Mouse (Mus musculus): ENCODE results near the gene Pla2g3. TPM values are rescaled to one million over a fixed set of nuclear protein-coding genes. Genes with fewer than 3 reads are reported as not detected.

Gene Pla2g3
- total and polyA plus RNA-seq, 2 experiments from 2014 or later: 0.08 to 0.11 TPM

- Histone ChIP-seq H3K36me3 (replicated peaks; ENCODE audit: control insufficient read depth, insufficient read depth, low read length) (no peaks in the 10 kb centered on the region), H3K27me3 (ENCODE audit: control insufficient read depth, insufficient read depth, low read length) (no peaks in the 10 kb centered on the region), H3K4me3 (ENCODE audit: low read depth, low read length) (peak overlapping the region; percentile 58), H3K9me3 (replicated peaks; ENCODE audit: control insufficient read depth, low read length) (no peaks in the 10 kb centered on the region), H3K4me1 (ENCODE audit: control insufficient read depth, insufficient read depth) (peaks cover 18% of the 10 kb centered on the region), H3K4me2 (ENCODE audit: low read depth, low read length) (peak overlapping the region; percentile 72), H3K9ac (replicated peaks; ENCODE audit: low read depth, low read length) (peak overlapping the region; percentile 54), H3K27ac (ENCODE audit: low read depth) (peak overlapping the region; percentile 64)
- ATAC-seq (ENCODE audit: insufficient read depth, low read depth) (peak; percentile 80), DNase-seq (ENCODE audit: low spot score) (peak; percentile 97)
- WGBS: 3% methylated on average over 33 of the region's 33 CpGs
- TF ChIP-seq CTCF (IDR thresholded peaks at IDR 0.05; ENCODE audit: low read depth): no peak; the same call in 1 of the 2 replicates
- TF ChIP-seq EP300 (IDR thresholded peaks at IDR 0.05; ENCODE audit: low read depth): no peak
Measured at GRCm38 (mm10) chr11:3539111-3539825, 51.2 kb downstream of the Pla2g3 start.

GRCm38 (mm10) chr11:3539826-3540196 is 51.7 kb downstream of the Pla2g3 start:
- no peaks in the 10 kb centered on the region for H3K36me3 ChIP-seq (replicated peaks; ENCODE audit: control insufficient read depth, insufficient read depth, low read length)
- H3K4me1 ChIP-seq (ENCODE audit: control insufficient read depth, insufficient read depth): peaks cover 16% of the 10 kb centered on the region
- H3K9me3 ChIP-seq (replicated peaks; ENCODE audit: control insufficient read depth, low read length): peaks cover 4% of the 10 kb centered on the region; the same call in 1 of the 2 replicates
- TF ChIP-seq CTCF (IDR thresholded peaks at IDR 0.05; ENCODE audit: low read depth) (no peak), EP300 (IDR thresholded peaks at IDR 0.05; ENCODE audit: low read depth) (no peak)
- DNase-seq (ENCODE audit: low spot score) (no peak), ATAC-seq (ENCODE audit: insufficient read depth, low read depth) (no peak)
- no peak overlapping the region for H3K27ac ChIP-seq (ENCODE audit: low read depth)
- peak overlapping the region; percentile 72 for H3K4me2 ChIP-seq (ENCODE audit: low read depth, low read length)
- H3K27me3 ChIP-seq (ENCODE audit: control insufficient read depth, insufficient read depth, low read length): no peaks in the 10 kb centered on the region
- 70% methylated on average over 4 of the region's 4 CpGs for WGBS
- peak overlapping the region; percentile 58 for H3K4me3 ChIP-seq (ENCODE audit: low read depth, low read length)
- H3K9ac ChIP-seq (replicated peaks; ENCODE audit: low read depth, low read length): no peak overlapping the region

- H3K9me3 ChIP-seq (replicated peaks; ENCODE audit: control insufficient read depth, low read length): peaks cover 4% of the 10 kb centered on the region; the same call in 1 of the 2 replicates
- peak within 1 kb of the TSS; percentile 72 for H3K4me2 ChIP-seq (ENCODE audit: low read depth, low read length)
- H3K4me1 ChIP-seq (ENCODE audit: control insufficient read depth, insufficient read depth): peaks cover 14% of the 10 kb centered on the region
- TF ChIP-seq CTCF (IDR thresholded peaks at IDR 0.05; ENCODE audit: low read depth): no peak
- no peak for TF ChIP-seq EP300 (IDR thresholded peaks at IDR 0.05; ENCODE audit: low read depth)
- no peak within 1 kb of the TSS for H3K9ac ChIP-seq (replicated peaks; ENCODE audit: low read depth, low read length)
- no peak within 1 kb of the TSS for H3K27ac ChIP-seq (ENCODE audit: low read depth)
- ATAC-seq (ENCODE audit: insufficient read depth, low read depth): no peak
- H3K36me3 ChIP-seq (replicated peaks; ENCODE audit: control insufficient read depth, insufficient read depth, low read length): no peaks in the 10 kb centered on the region
- DNase-seq (ENCODE audit: low spot score): no peak
- no peaks in the 10 kb centered on the region for H3K27me3 ChIP-seq (ENCODE audit: control insufficient read depth, insufficient read depth, low read length)
- H3K4me3 ChIP-seq (ENCODE audit: low read depth, low read length): peak within 1 kb of the TSS; percentile 58
- WGBS: 91% methylated on average over 23 of the region's 23 CpGs
Measured at GRCm38 (mm10) chr11:3540451-3541085, 52.5 kb downstream of the Pla2g3 start, which contains the start of gene Smtn. Smtn (minus strand) TSS chr11:3540612.

- Histone ChIP-seq H3K36me3 (replicated peaks; ENCODE audit: control insufficient read depth, insufficient read depth, low read length) (no peaks in the 10 kb centered on the region), H3K9me3 (replicated peaks; ENCODE audit: control insufficient read depth, low read length) (peaks cover 4% of the 10 kb centered on the region; the same call in 1 of the 2 replicates), H3K4me2 (ENCODE audit: low read depth, low read length) (no peak overlapping the region), H3K9ac (replicated peaks; ENCODE audit: low read depth, low read length) (no peak overlapping the region), H3K4me1 (ENCODE audit: control insufficient read depth, insufficient read depth) (peaks cover 4% of the 10 kb centered on the region), H3K27me3 (ENCODE audit: control insufficient read depth, insufficient read depth, low read length) (no peaks in the 10 kb centered on the region), H3K27ac (ENCODE audit: low read depth) (no peak overlapping the region; the same call in 1 of the 2 replicates), H3K4me3 (ENCODE audit: low read depth, low read length) (no peak overlapping the region)
- WGBS: 79% methylated on average over 3 of the region's 3 CpGs
- TF ChIP-seq CTCF (IDR thresholded peaks at IDR 0.05; ENCODE audit: low read depth): no peak
- no peak for TF ChIP-seq EP300 (IDR thresholded peaks at IDR 0.05; ENCODE audit: low read depth)
- no peak for ATAC-seq (ENCODE audit: insufficient read depth, low read depth)
- no peak for DNase-seq (ENCODE audit: low spot score)
Measured at GRCm38 (mm10) chr11:3541932-3542331, 53.8 kb downstream of the Pla2g3 start.

- Histone ChIP-seq H3K9me3 (replicated peaks; ENCODE audit: control insufficient read depth, low read length) (peaks cover 4% of the 10 kb centered on the region; the same call in 1 of the 2 replicates), H3K4me3 (ENCODE audit: low read depth, low read length) (no peak overlapping the region), H3K27ac (ENCODE audit: low read depth) (peak overlapping the region; percentile 59), H3K36me3 (replicated peaks; ENCODE audit: control insufficient read depth, insufficient read depth, low read length) (no peaks in the 10 kb centered on the region), H3K27me3 (ENCODE audit: control insufficient read depth, insufficient read depth, low read length) (no peaks in the 10 kb centered on the region), H3K4me1 (ENCODE audit: control insufficient read depth, insufficient read depth) (no peaks in the 10 kb centered on the region), H3K4me2 (ENCODE audit: low read depth, low read length) (no peak overlapping the region), H3K9ac (replicated peaks; ENCODE audit: low read depth, low read length) (no peak overlapping the region; the same call in 1 of the 2 replicates)
- ATAC-seq (ENCODE audit: insufficient read depth, low read depth) (no peak), DNase-seq (ENCODE audit: low spot score) (peak; percentile 56)
- no peak for TF ChIP-seq EP300 (IDR thresholded peaks at IDR 0.05; ENCODE audit: low read depth)
- no peak for TF ChIP-seq CTCF (IDR thresholded peaks at IDR 0.05; ENCODE audit: low read depth)
- WGBS: 31% methylated on average over 5 of the region's 5 CpGs
Measured at GRCm38 (mm10) chr11:3543001-3543400, 54.9 kb downstream of the Pla2g3 start.
